Mouse (Mus musculus) C2C12 (cell line): Measurements from ENCODE around the gene Gorasp1.

Source experiments
- CEBPB ChIP-seq: IDR thresholded peaks from one replicate; pipeline ENCODE4 v1.6.1; 2011; ENCODE audit warnings: low read depth, mild to moderate bottlenecking, control low read depth, moderate library complexity
- CTCF ChIP-seq: IDR thresholded peaks from one replicate; pipeline ENCODE4 v1.5.1; 2011; ENCODE audit not compliant: control insufficient read depth, insufficient read depth, insufficient read length
- MAX ChIP-seq: IDR thresholded peaks from one replicate; pipeline ENCODE4 v1.6.1; 2011; ENCODE audit warnings: mild to moderate bottlenecking, control low read depth
- MYOD1 ChIP-seq: IDR thresholded peaks from one replicate; pipeline ENCODE4 v1.6.1; 2011; ENCODE audit warnings: low read depth; ENCODE audit not compliant: control insufficient read depth, insufficient read length
- MYOG ChIP-seq: IDR thresholded peaks from one replicate; pipeline ENCODE4 v1.6.1; 2011; ENCODE audit not compliant: control insufficient read depth, insufficient read length; ENCODE audit errors: extremely low read depth
- USF1 ChIP-seq: IDR thresholded peaks from one replicate; pipeline ENCODE4 v1.6.1; 2011; ENCODE audit warnings: low read depth, mild to moderate bottlenecking, control low read depth, moderate library complexity

DNA sequence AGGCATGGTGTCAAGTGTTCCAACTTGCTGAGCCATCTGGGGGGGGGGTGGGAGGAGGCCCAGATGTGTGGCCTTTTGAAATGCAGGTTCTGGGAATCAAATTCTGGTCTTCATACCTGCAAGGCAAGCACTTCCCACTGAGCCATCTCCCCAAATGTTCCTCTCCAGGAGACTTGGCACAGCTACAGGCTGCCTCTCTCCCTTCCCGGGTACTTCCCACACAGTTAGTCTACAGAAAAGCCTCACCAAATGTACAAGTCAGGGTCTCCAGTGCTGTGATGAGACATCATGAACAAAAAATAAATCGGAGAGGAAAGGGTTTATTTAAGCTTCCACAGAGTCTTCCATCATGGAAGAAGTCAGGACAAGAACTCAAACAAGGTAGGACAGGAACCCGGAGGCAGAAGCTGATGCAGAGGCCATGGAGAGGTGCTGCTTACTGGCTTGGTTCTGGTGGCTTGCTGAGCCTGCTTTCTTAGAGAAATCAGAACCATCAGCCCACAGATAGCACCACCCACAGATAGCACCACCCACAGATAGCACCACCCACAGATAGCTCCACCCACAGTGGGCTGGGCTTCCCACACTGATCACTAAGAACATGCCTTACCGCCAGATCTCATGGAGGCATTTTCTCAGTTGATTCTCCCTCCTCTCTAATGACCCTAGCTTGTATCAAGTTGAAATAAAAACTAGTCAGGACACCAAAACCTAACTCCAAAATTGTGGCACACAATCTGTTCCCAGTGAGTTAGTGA lies 50.0 kb downstream of the Gorasp1 start:
- TF ChIP-seq MYOG (no peak), CTCF (no peak), MAX (no peak), USF1 (no peak), CEBPB (no peak), MYOD1 (no peak)
